16 mouse cellular contexts compared by ENCODE assay signal in genomic region chr3:124225982-124226381, GRCm38 (mm10).
DNase-seq lines count a peak whose midpoint lies in the region; ATAC-seq and TF ChIP-seq lines count a peak whose summit lies in the region.
"Had no signal": no experiment of that assay in that cellular context is flagged by ENCODE, and none has a peak within 500 bp of the region (broad histone marks: within the 10 kb centered on the region; RNA-seq: fewer than 3 reads in every experiment).

No protein-coding gene starts in this region.

- H3K9me3 ChIP-seq in forebrain, embryonic 11.5 days (ENCODE audit: control insufficient read depth, low read length) = no peaks in the 10 kb centered on the region
- no peaks in the 10 kb centered on the region for H3K9me3 ChIP-seq in forebrain, embryonic 13.5 days (replicated peaks)
- H3K9me3 ChIP-seq in CH12.LX (replicated peaks; ENCODE audit: low read length) = peaks cover 15% of the 10 kb centered on the region
- H3K9me3 ChIP-seq: heart, embryonic 15.5 days; liver, embryonic 15.5 days; neural tube, embryonic 15.5 days had no signal

- DNase-seq in forebrain, embryonic 11.5 days (ENCODE audit: low spot score) = peak; percentile 45
- DNase-seq in layer of hippocampus, adult 2 months (ENCODE audit: low spot score in 2 of 2) = no peak
- DNase-seq in layer of hippocampus, postnatal 25 days (ENCODE audit: extremely low spot score in 1 of 2, low spot score in 1 of 2) = no peak
- peak; percentile 0 for DNase-seq in CH12.LX (ENCODE audit: extremely low read depth)
- DNase-seq in NIH3T3 (ENCODE audit: low read depth) = peak; percentile 40
- DNase-seq in spleen, adult 12 weeks (ENCODE audit: low spot score) = no peak
- DNase-seq: cerebellum, postnatal 36 days; right cerebral cortex, adult 18-20 months; thymus, postnatal 25 days had no signal

- no peaks in the 10 kb centered on the region for H3K36me3 ChIP-seq in forebrain, embryonic 11.5 days (ENCODE audit: control insufficient read depth, insufficient read depth, low read length)
- no peaks in the 10 kb centered on the region for H3K36me3 ChIP-seq in forebrain, embryonic 13.5 days (ENCODE audit: poor library complexity, severe bottlenecking)
- H3K36me3 ChIP-seq in CH12.LX (replicated peaks in 1 of 2; ENCODE audit: control insufficient read depth in 1 of 2, insufficient read depth in 1 of 2, low read length in 1 of 2) = no peaks in the 10 kb centered on the region
- H3K36me3 ChIP-seq: heart, embryonic 15.5 days; liver, embryonic 15.5 days; neural tube, embryonic 15.5 days had no signal

- peak; percentile 61 for TF ChIP-seq CTCF in layer of hippocampus, adult 2 months (conservative IDR thresholded peaks at IDR 0.05)
- TF ChIP-seq CTCF in CH12.LX (conservative IDR thresholded peaks at IDR 0.05 in 1 of 2, IDR thresholded peaks at IDR 0.05 in 1 of 2; ENCODE audit: low read depth in 2 of 2, low read length in 2 of 2) = peak in 1 of 2 experiments; percentile 21; a peak in 2 of 4 replicates

- 82% methylated on average over 4 of the region's 4 CpGs for WGBS in forebrain, embryonic 11.5 days
- WGBS in forebrain, embryonic 13.5 days = 85% methylated on average over 4 of the region's 4 CpGs

- H3K9ac ChIP-seq in forebrain, embryonic 11.5 days (ENCODE audit: low read length) = no peak overlapping the region
- no peak overlapping the region for H3K9ac ChIP-seq in forebrain, embryonic 13.5 days
- H3K9ac ChIP-seq in CH12.LX (ENCODE audit: insufficient read depth, low read depth) = no peak overlapping the region
- H3K9ac ChIP-seq: heart, embryonic 15.5 days; liver, embryonic 15.5 days; neural tube, embryonic 15.5 days had no signal

- H3K4me1 ChIP-seq in forebrain, embryonic 11.5 days (replicated peaks; ENCODE audit: control insufficient read depth, insufficient read depth, low read length) = no peaks in the 10 kb centered on the region
- no peaks in the 10 kb centered on the region for H3K4me1 ChIP-seq in forebrain, embryonic 13.5 days
- no peaks in the 10 kb centered on the region for H3K4me1 ChIP-seq in CH12.LX (ENCODE audit: control insufficient read depth in 1 of 2, insufficient read depth in 2 of 2)
- H3K4me1 ChIP-seq: heart, embryonic 15.5 days; liver, embryonic 15.5 days; neural tube, embryonic 15.5 days had no signal

- dilution Hi-C loops in CH12.LX (cut with MboI; ENCODE audit: extremely low pct_ligation_motif_present, extremely low pct_unique_long_range_greater_than_20kb, low sequenced_read_pairs) = no loop called here

- TF ChIP-seq POLR2A in CH12.LX (IDR thresholded peaks at IDR 0.05; ENCODE audit: low read depth, low read length) = no peak

- no peak for TF ChIP-seq EP300 in CH12.LX (IDR thresholded peaks at IDR 0.05; ENCODE audit: low read length)

- in situ Hi-C loops in CH12.LX (cut with MboI; ENCODE audit: low pct_ligation_motif_present, low pct_unique_long_range_greater_than_20kb, low sequenced_read_pairs) = no loop called here

- TF ChIP-seq RAD21 in CH12.LX (IDR thresholded peaks at IDR 0.05; ENCODE audit: low read depth, low read length) = peak; percentile 5

- no peak overlapping the region for H3K4me3 ChIP-seq in forebrain, embryonic 11.5 days (ENCODE audit: low read depth, low read length)
- H3K4me3 ChIP-seq in forebrain, embryonic 13.5 days = no peak overlapping the region
- no peak overlapping the region for H3K4me3 ChIP-seq in layer of hippocampus, adult 2 months
- H3K4me3 ChIP-seq in CH12.LX (replicated peaks in 1 of 3; ENCODE audit: low read depth in 2 of 3, low read length in 2 of 3, poor library complexity in 1 of 3) = no peak overlapping the region
- H3K4me3 ChIP-seq: heart, embryonic 15.5 days; liver, embryonic 15.5 days; neural tube, embryonic 15.5 days had no signal

- ATAC-seq in forebrain, embryonic 11.5 days (replicated peaks; ENCODE audit: low FRiP score) = no peak
- no peak for ATAC-seq in forebrain, embryonic 13.5 days
- ATAC-seq in inflammation-experienced regulatory T-cells, adult 6 months = no peak
- ATAC-seq: CD4-positive, CD25-positive, alpha-beta regulatory T cell, adult 4 months; hindbrain, embryonic 16.5 days had no signal

- H3K27me3 ChIP-seq in forebrain, embryonic 11.5 days (ENCODE audit: control insufficient read depth, insufficient read depth, low read length) = no peaks in the 10 kb centered on the region
- no peaks in the 10 kb centered on the region for H3K27me3 ChIP-seq in forebrain, embryonic 13.5 days
- no peaks in the 10 kb centered on the region for H3K27me3 ChIP-seq in CH12.LX (replicated peaks)
- H3K27me3 ChIP-seq: heart, embryonic 15.5 days; liver, embryonic 15.5 days; neural tube, embryonic 15.5 days had no signal

- no peaks in the 10 kb centered on the region for H3K79me2 ChIP-seq in CH12.LX (replicated peaks; ENCODE audit: control insufficient read depth, extremely low read depth, insufficient read depth, poor library complexity, severe bottlenecking)

- no peak overlapping the region for H3K27ac ChIP-seq in forebrain, embryonic 11.5 days (ENCODE audit: low read depth, low read length)
- no peak overlapping the region for H3K27ac ChIP-seq in forebrain, embryonic 13.5 days
- H3K27ac ChIP-seq in layer of hippocampus, adult 2 months = no peak overlapping the region
- no peak overlapping the region for H3K27ac ChIP-seq in CH12.LX (ENCODE audit: insufficient read depth, low read depth)
- H3K27ac ChIP-seq: heart, embryonic 15.5 days; liver, embryonic 15.5 days; neural tube, embryonic 15.5 days had no signal

- H3K4me2 ChIP-seq in forebrain, embryonic 11.5 days (ENCODE audit: low read depth, low read length, severe bottlenecking) = no peak overlapping the region
- H3K4me2 ChIP-seq in forebrain, embryonic 13.5 days = no peak overlapping the region
- no peak overlapping the region for H3K4me2 ChIP-seq in CH12.LX (ENCODE audit: insufficient read depth, low read depth, poor library complexity, severe bottlenecking)
- H3K4me2 ChIP-seq: heart, embryonic 15.5 days; liver, embryonic 15.5 days; neural tube, embryonic 15.5 days had no signal

TF ChIP-seq in CH12.LX, 34 proteins besides CTCF, POLR2A, EP300 and RAD21:
- TF ChIP-seq ZNF384 (IDR thresholded peaks at IDR 0.05; ENCODE audit: low read depth, low read length) (no peak), ZKSCAN1 (IDR thresholded peaks at IDR 0.05; ENCODE audit: borderline replicate concordance, low read depth, low read length) (no peak), ZMIZ1 (IDR thresholded peaks at IDR 0.05; ENCODE audit: low read depth, low read length) (no peak), E2F4 (IDR thresholded peaks at IDR 0.05; ENCODE audit: insufficient replicate concordance, low read depth, low read length) (no peak), MAZ (IDR thresholded peaks at IDR 0.05; ENCODE audit: low read depth, low read length) (no peak), ELF1 (IDR thresholded peaks at IDR 0.05; ENCODE audit: low read depth, low read length) (no peak), BHLHE40 (IDR thresholded peaks at IDR 0.05; ENCODE audit: low read depth, low read length) (no peak)

Comparison
In these comparisons a context has a peak if more than half of its experiments do, and no peak if none do; other contexts are left out.
1. DNase-seq: peak in forebrain, embryonic 11.5 days (single experiment), CH12.LX (single experiment) and NIH3T3 (single experiment); none in layer of hippocampus, adult 2 months (0 of 2), layer of hippocampus, postnatal 25 days (0 of 2) and spleen, adult 12 weeks (single experiment).